Mouse (Mus musculus) brain, embryonic 14.5 days (tissue): ENCODE measurements around the gene B130006D01Rik.

Source experiments
- CTCF ChIP-seq: fragments of 200-500 bp; IDR thresholded peaks from 2 replicates; pipeline ENCODE4 v1.5.1; 2012; ENCODE audit warnings: inconsistent platforms, mild to moderate bottlenecking, moderate library complexity, borderline replicate concordance; ENCODE audit not compliant: insufficient read depth, insufficient read length; ENCODE audit errors: extremely low read depth
- POLR2A ChIP-seq: fragments of 200-500 bp; IDR thresholded peaks from 2 replicates; pipeline ENCODE4 v1.6.1; 2012; ENCODE audit warnings: mild to moderate bottlenecking, inconsistent platforms, borderline replicate concordance; ENCODE audit not compliant: poor library complexity, insufficient read depth, insufficient read length, severe bottlenecking; ENCODE audit errors: extremely low read depth

- TF ChIP-seq CTCF = no peak
- TF ChIP-seq POLR2A = no peak
Observed at GRCm38 (mm10) chr11:95677925-95678701, 45.3 kb upstream of the B130006D01Rik start.
